Mouse (Mus musculus) ES-CJ7 (cell line): ENCODE results near the gene Aif1.

Experiments
- DNase-seq: peaks from one replicate; pipeline ENCODE4 v3.0.0; 2011; ENCODE audit warnings: low read depth, low spot score

Gene Aif1

GRCm38 (mm10) chr17:35121143-35121799, 54.6 kb downstream of the Aif1 start, which contains the start of gene Gpank1:
Gene Gpank1, plus strand, starts transcription at chr17:35121455.
- peak; percentile 99 for DNase-seq
